Mouse (Mus musculus): ENCODE measurements around the gene Dnajc12.
"Not testable (repeated sequence)": the region's sequence is repeated elsewhere in the genome, so short reads cannot be mapped to it uniquely, and the experiment has no call there.

Gene Dnajc12

GRCm38 (mm10) chr10:63386991-63387390 is 4.7 kb downstream of the Dnajc12 start:
- DNase-seq = no peak

- no peak for DNase-seq
These were observed 6.7 kb downstream of the Dnajc12 start for GRCm38 (mm10) chr10:63388948-63389347.

- DNase-seq = no peak
These were observed 14.7 kb downstream of the Dnajc12 start for GRCm38 (mm10) chr10:63396963-63397362.

GRCm38 (mm10) chr10:63402731-63403504 is 20.7 kb downstream of the Dnajc12 start:
- no peak for DNase-seq

GRCm38 (mm10) chr10:63403636-63404035 is 21.4 kb downstream of the Dnajc12 start:
- no peak for DNase-seq

- no peak for DNase-seq
These were observed 28.1 kb downstream of the Dnajc12 start for GRCm38 (mm10) chr10:63410162-63410956.

- DNase-seq = not testable (repeated sequence)
These were observed 29.4 kb downstream of the Dnajc12 start for GRCm38 (mm10) chr10:63411674-63412073.

GRCm38 (mm10) chr10:63412756-63413155 is 30.5 kb downstream of the Dnajc12 start:
- no peak for DNase-seq

GRCm38 (mm10) chr10:63415287-63415686 is 33.0 kb downstream of the Dnajc12 start:
- no peak for DNase-seq

GRCm38 (mm10) chr10:63415850-63416249 is 33.6 kb downstream of the Dnajc12 start:
- DNase-seq = no peak

- DNase-seq = no peak
These were observed 34.8 kb downstream of the Dnajc12 start for GRCm38 (mm10) chr10:63417061-63417460.

GRCm38 (mm10) chr10:63421739-63422735 is 39.8 kb downstream of the Dnajc12 start, which contains the start of gene Gm7075:
Gene Gm7075, minus strand, starts transcription at chr10:63421789.
- peak; percentile 60 for DNase-seq

GRCm38 (mm10) chr10:63422736-63422992 is 40.4 kb downstream of the Dnajc12 start:
- no peak for DNase-seq

- DNase-seq = no peak
These were observed 41.6 kb downstream of the Dnajc12 start for GRCm38 (mm10) chr10:63423591-63424474.

- peak; percentile 67 for DNase-seq
These were observed 42.2 kb downstream of the Dnajc12 start for GRCm38 (mm10) chr10:63424475-63424814.

- no peak for DNase-seq
These were observed 44.9 kb downstream of the Dnajc12 start for GRCm38 (mm10) chr10:63427146-63427545.

- peak; percentile 63 for DNase-seq
These were observed 46.2 kb downstream of the Dnajc12 start for GRCm38 (mm10) chr10:63428243-63429022.

GRCm38 (mm10) chr10:63429023-63429340 is 46.7 kb downstream of the Dnajc12 start:
- no peak for DNase-seq

- DNase-seq = peak; percentile 100
These were observed 47.1 kb downstream of the Dnajc12 start for GRCm38 (mm10) chr10:63429380-63429779.

GRCm38 (mm10) chr10:63429785-63430305 is 47.6 kb downstream of the Dnajc12 start, which contains the start of gene Ctnna3:
Gene Ctnna3, plus strand, starts transcription at chr10:63430098.
- DNase-seq = peak; percentile 90

GRCm38 (mm10) chr10:63431221-63431736 is 49.0 kb downstream of the Dnajc12 start:
- DNase-seq = no peak

All from thymus, postnatal 25 days (tissue).